Mouse (Mus musculus) bone marrow macrophage, adult 2 months (primary cell): Measurements from ENCODE around the gene Bicc1.

Experiments used
- CTCF ChIP-seq: IDR thresholded peaks from 2 replicates; pipeline ENCODE4 v1.5.1; 2012; ENCODE audit warnings: low read depth, mild to moderate bottlenecking, low read length, moderate library complexity
- POLR2A ChIP-seq: IDR thresholded peaks from 2 replicates; pipeline ENCODE4 v1.6.1; 2012; ENCODE audit warnings: mild to moderate bottlenecking, low read depth, low read length, borderline replicate concordance

DNA sequence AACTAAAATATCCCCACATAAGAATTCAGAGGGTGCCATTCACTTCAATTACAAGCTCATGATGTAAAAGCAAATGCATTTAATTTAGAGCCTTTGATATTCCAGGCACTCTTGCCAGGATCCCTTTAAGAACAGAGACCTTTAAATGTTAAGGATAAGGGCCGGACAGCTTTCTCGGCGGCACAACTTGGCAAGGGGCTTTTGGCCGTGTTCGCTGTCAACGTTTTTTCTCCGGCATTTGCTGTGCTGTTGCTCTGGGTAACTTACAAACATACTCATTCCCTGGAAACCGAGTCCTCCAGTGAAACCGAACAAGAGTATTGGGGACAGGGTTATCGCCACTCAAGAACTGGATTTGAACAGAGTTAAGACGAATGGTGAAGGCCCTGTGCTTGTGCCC, 188.3 kb downstream of the Bicc1 start:
- TF ChIP-seq CTCF (no peak), POLR2A (no peak)
